Mouse (Mus musculus) erythroblast, adult 5-6 weeks (primary cell): Measurements from ENCODE around the gene Gdpd2. TPM values are rescaled to one million over a fixed set of nuclear protein-coding genes. Genes with fewer than 3 reads are reported as not detected.

Source experiments
- ATAC-seq: replicated peaks from 2 replicates; pipeline ENCODE4 v1.8.0; 2016; ENCODE audit warnings: moderate number of reproducible peaks, mild to moderate bottlenecking, moderate TSS enrichment, inconsistent platforms; ENCODE audit not compliant: poor library complexity, low FRiP score, severe bottlenecking
- total RNA-seq, 2 experiments: library from RNA; stranded (forward) in 1 of 2; stranded (reverse) in 1 of 2; fragments of 150-400 nt in 1 of 2; fragments of 200-764, 138-1000 nt in 1 of 2; gene quantifications; 2 replicates each; pipeline versions ENCODE4 v1.2.3 to v1.2.4; 2015 to 2017; ENCODE audit warnings: low replicate concordance in 2 of 2

The Gdpd2 gene
- total RNA-seq (2015; ENCODE audit: low replicate concordance) (not detected in 2 replicates), total RNA-seq (2017; ENCODE audit: low replicate concordance) (4.2 TPM in 1 of 2 replicates, not detected in the other)

GRCm38 (mm10) chrX:100729665-100730188 lies at the start of gene Gdpd2:
Gene Gdpd2 (plus strand): TSS chrX:100729873.
- no peak for ATAC-seq

GRCm38 (mm10) chrX:100686527-100686926 lies 43.1 kb upstream of the Gdpd2 start:
- ATAC-seq, result no peak

- ATAC-seq, result no peak
Observed at GRCm38 (mm10) chrX:100687360-100688032, 42.2 kb upstream of the Gdpd2 start.

GRCm38 (mm10) chrX:100688033-100688370 lies 41.7 kb upstream of the Gdpd2 start:
- no peak for ATAC-seq

GRCm38 (mm10) chrX:100696776-100697175 lies 32.9 kb upstream of the Gdpd2 start:
- no peak for ATAC-seq

GRCm38 (mm10) chrX:100708032-100708431 lies 21.6 kb upstream of the Gdpd2 start:
- no peak for ATAC-seq

- ATAC-seq, result no peak
Observed at GRCm38 (mm10) chrX:100716173-100716572, 13.5 kb upstream of the Gdpd2 start.

- no peak for ATAC-seq
Observed at GRCm38 (mm10) chrX:100728947-100729346, 726 bp upstream of the Gdpd2 start.

- no peak for ATAC-seq
Observed at GRCm38 (mm10) chrX:100730266-100730665, 593 bp downstream of the Gdpd2 start.

GRCm38 (mm10) chrX:100734359-100734758 lies 4.7 kb downstream of the Gdpd2 start:
- no peak for ATAC-seq

- ATAC-seq, result no peak
Observed at GRCm38 (mm10) chrX:100738918-100739317, 9.2 kb downstream of the Gdpd2 start.

GRCm38 (mm10) chrX:100739443-100739842 lies 9.8 kb downstream of the Gdpd2 start:
- ATAC-seq, result no peak

- no peak for ATAC-seq
Observed at GRCm38 (mm10) chrX:100740785-100741184, 11.1 kb downstream of the Gdpd2 start.

- ATAC-seq, result no peak
Observed at GRCm38 (mm10) chrX:100741940-100742339, 12.3 kb downstream of the Gdpd2 start.

GRCm38 (mm10) chrX:100765855-100766254 lies 36.2 kb downstream of the Gdpd2 start:
- no peak for ATAC-seq

- ATAC-seq, result no peak
Observed at GRCm38 (mm10) chrX:100767181-100767884, 37.7 kb downstream of the Gdpd2 start, which contains the start of gene Dlg3. Gene Dlg3 (plus strand): TSS chrX:100767722.

- no peak for ATAC-seq
Observed at GRCm38 (mm10) chrX:100767885-100768626, 38.4 kb downstream of the Gdpd2 start.

GRCm38 (mm10) chrX:100769281-100769680 lies 39.6 kb downstream of the Gdpd2 start:
- ATAC-seq, result no peak

GRCm38 (mm10) chrX:100774341-100774811 lies 44.7 kb downstream of the Gdpd2 start:
- peak; percentile 74 for ATAC-seq

GRCm38 (mm10) chrX:100775405-100775804 lies 45.7 kb downstream of the Gdpd2 start:
- no peak for ATAC-seq
